Mouse (Mus musculus) bone marrow macrophage, adult 2 months (primary cell): Measurements from ENCODE around the gene Dhx9. TPM values are rescaled to one million over a fixed set of nuclear protein-coding genes. Genes with fewer than 3 reads are reported as not detected.

ENCODE experiments used
- H3K27ac ChIP-seq: 2 replicates; pipeline ENCODE4 v1.5.1; 2012; ENCODE audit warnings: low read depth, low read length; ENCODE audit not compliant: insufficient read depth
- H3K4me1 ChIP-seq: 2 replicates; pipeline ENCODE4 v1.6.1; 2012; ENCODE audit warnings: low read length; ENCODE audit not compliant: control insufficient read depth, insufficient read depth
- H3K4me3 ChIP-seq: 2 replicates; pipeline ENCODE4 v1.5.1; 2012; ENCODE audit warnings: mild to moderate bottlenecking, low read length, moderate library complexity; ENCODE audit not compliant: insufficient read depth
- CTCF ChIP-seq: IDR thresholded peaks from 2 replicates; pipeline ENCODE4 v1.5.1; 2012; ENCODE audit warnings: low read depth, mild to moderate bottlenecking, low read length, moderate library complexity
- POLR2A ChIP-seq: IDR thresholded peaks from 2 replicates; pipeline ENCODE4 v1.6.1; 2012; ENCODE audit warnings: mild to moderate bottlenecking, low read depth, low read length, borderline replicate concordance
- polyA plus RNA-seq: library from polyadenylated mRNA; stranded (reverse); fragments of >200 nt; gene quantifications from 2 replicates; pipeline ENCODE4 v1.2.4, GENCODE M21; 2012; ENCODE audit not compliant: missing spikeins, insufficient read depth, insufficient read length

Dhx9 gene
- polyA plus RNA-seq, 1 experiment, result 67.9 TPM

GRCm38 (mm10) chr1:153446120-153446831 is 41.2 kb downstream of the Dhx9 start:
- H3K4me1 ChIP-seq, result peaks cover 7% of the 10 kb centered on the region
- H3K4me3 ChIP-seq, result no peak overlapping the region
- TF ChIP-seq CTCF (no peak), POLR2A (no peak)
- H3K27ac ChIP-seq, result no peak overlapping the region

GRCm38 (mm10) chr1:153443632-153444031 is 43.8 kb downstream of the Dhx9 start:
- H3K4me3 ChIP-seq, result no peak overlapping the region
- H3K27ac ChIP-seq, result no peak overlapping the region
- H3K4me1 ChIP-seq, result peaks cover 7% of the 10 kb centered on the region
- TF ChIP-seq POLR2A (no peak), CTCF (no peak)

GRCm38 (mm10) chr1:153443019-153443418 is 44.4 kb downstream of the Dhx9 start:
- no peak overlapping the region for H3K4me3 ChIP-seq
- H3K4me1 ChIP-seq, result peaks cover 7% of the 10 kb centered on the region
- TF ChIP-seq CTCF, result no peak
- TF ChIP-seq POLR2A, result no peak
- H3K27ac ChIP-seq, result peak overlapping the region; percentile 34

- no peak for TF ChIP-seq CTCF
- TF ChIP-seq POLR2A, result no peak
- Histone ChIP-seq H3K4me1 (peaks cover 7% of the 10 kb centered on the region), H3K27ac (no peak overlapping the region), H3K4me3 (no peak overlapping the region)
These were observed 45.8 kb downstream of the Dhx9 start for GRCm38 (mm10) chr1:153441656-153442055.

- Histone ChIP-seq H3K27ac (no peak overlapping the region), H3K4me3 (no peak overlapping the region), H3K4me1 (peaks cover 7% of the 10 kb centered on the region)
- TF ChIP-seq POLR2A, result no peak
- no peak for TF ChIP-seq CTCF
These were observed 46.7 kb downstream of the Dhx9 start for GRCm38 (mm10) chr1:153440752-153441151.

- Histone ChIP-seq H3K4me1 (peaks cover 10% of the 10 kb centered on the region), H3K4me3 (no peak overlapping the region)
These were observed 49.9 kb downstream of the Dhx9 start for GRCm38 (mm10) chr1:153437536-153437935.

GRCm38 (mm10) chr1:153433851-153434589 is 53.4 kb downstream of the Dhx9 start:
- TF ChIP-seq POLR2A, result no peak
- no peak for TF ChIP-seq CTCF
- H3K4me3 ChIP-seq, result no peak overlapping the region
- peak overlapping the region; percentile 62 for H3K27ac ChIP-seq
- peaks cover 24% of the 10 kb centered on the region for H3K4me1 ChIP-seq

More at GRCm38 (mm10) chr1:153437536-153437935, 49.9 kb downstream of the Dhx9 start:
- no peak overlapping the region for H3K27ac ChIP-seq
- no peak for TF ChIP-seq POLR2A
- no peak for TF ChIP-seq CTCF

- no peak overlapping the region for H3K4me3 ChIP-seq
- TF ChIP-seq CTCF, result no peak
- no peak for TF ChIP-seq POLR2A
- H3K4me1 ChIP-seq, result peaks cover 24% of the 10 kb centered on the region
- H3K27ac ChIP-seq, result peak overlapping the region; percentile 72
These were observed 55.1 kb downstream of the Dhx9 start for GRCm38 (mm10) chr1:153432329-153432728.

GRCm38 (mm10) chr1:153431701-153432100 is 55.8 kb downstream of the Dhx9 start:
- H3K4me1 ChIP-seq, result peaks cover 29% of the 10 kb centered on the region
- H3K27ac ChIP-seq, result peak overlapping the region; percentile 50
- no peak overlapping the region for H3K4me3 ChIP-seq
- TF ChIP-seq POLR2A, result no peak
- TF ChIP-seq CTCF, result no peak

GRCm38 (mm10) chr1:153431158-153431557 is 56.3 kb downstream of the Dhx9 start:
- TF ChIP-seq POLR2A, result no peak
- no peak for TF ChIP-seq CTCF
- H3K4me1 ChIP-seq, result peaks cover 33% of the 10 kb centered on the region
- H3K4me3 ChIP-seq, result no peak overlapping the region
- H3K27ac ChIP-seq, result peak overlapping the region; percentile 50
